ENCODE assay signal across 21 mouse cellular contexts in the genomic region with DNA sequence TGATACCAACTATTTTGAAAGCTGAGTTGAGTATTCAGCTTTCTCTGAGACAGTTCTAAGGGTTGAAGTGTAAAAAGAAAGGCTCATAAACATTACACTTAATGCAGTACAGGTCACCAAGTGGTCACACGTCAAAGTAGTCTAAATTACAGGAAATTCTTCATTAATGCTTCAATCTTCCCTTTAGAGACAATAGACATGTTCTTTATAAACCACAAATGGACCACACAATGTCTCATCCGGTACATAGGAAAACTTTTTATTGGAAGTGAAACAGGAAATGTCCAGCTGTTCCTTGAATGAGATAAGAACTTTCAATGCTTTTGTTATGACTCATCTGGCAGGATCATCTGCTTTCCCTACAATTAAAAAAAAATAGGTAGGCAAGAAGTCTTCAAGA.
DNase-seq lines count a peak whose midpoint lies in the region; ATAC-seq and TF ChIP-seq lines count a peak whose summit lies in the region.
"Had no signal": no experiment of that assay in that cellular context is flagged by ENCODE, and none has a peak within 500 bp of the region (broad histone marks: within the 10 kb centered on the region; RNA-seq: fewer than 3 reads in every experiment).

No protein-coding gene starts in this region.

- peak; percentile 47 for ATAC-seq in heart, postnatal 0 days (ENCODE audit: insufficient read depth, low read depth)
- peak; percentile 65; the same call in 1 of the 2 replicates for ATAC-seq in kidney, postnatal 0 days (replicated peaks; ENCODE audit: low FRiP score, low read depth)
- peak; percentile 81 for ATAC-seq in lung, postnatal 0 days
- ATAC-seq: activated CD4-positive, CD25-positive, alpha-beta regulatory T cell, adult 4 months; forebrain, embryonic 13.5 days; forebrain, postnatal 0 days; hindbrain, embryonic 16.5 days; Patski had no signal

- H3K4me3 ChIP-seq in heart, postnatal 0 days (ENCODE audit: low read depth, low read length) = no peak overlapping the region
- no peak overlapping the region for H3K4me3 ChIP-seq in kidney, postnatal 0 days (replicated peaks; ENCODE audit: low read depth, low read length)
- no peak overlapping the region for H3K4me3 ChIP-seq in lung, postnatal 0 days (ENCODE audit: low read depth, low read length)
- no peak overlapping the region for H3K4me3 ChIP-seq in myocyte
- H3K4me3 ChIP-seq: embryonic facial prominence, embryonic 13.5 days; forebrain, embryonic 13.5 days; heart, adult 2 months had no signal

- H3K9me3 ChIP-seq in heart, postnatal 0 days (replicated peaks; ENCODE audit: control insufficient read depth, low read length) = no peaks in the 10 kb centered on the region
- no peaks in the 10 kb centered on the region for H3K9me3 ChIP-seq in kidney, postnatal 0 days (replicated peaks; ENCODE audit: low read length)
- H3K9me3 ChIP-seq in lung, postnatal 0 days (ENCODE audit: low read length) = no peaks in the 10 kb centered on the region
- H3K9me3 ChIP-seq: embryonic facial prominence, embryonic 13.5 days; forebrain, embryonic 13.5 days had no signal

- no peaks in the 10 kb centered on the region for H3K36me3 ChIP-seq in heart, postnatal 0 days (replicated peaks; ENCODE audit: control insufficient read depth, insufficient read depth, low read length)
- no peaks in the 10 kb centered on the region for H3K36me3 ChIP-seq in kidney, postnatal 0 days (ENCODE audit: insufficient read depth, low read length)
- H3K36me3 ChIP-seq in lung, postnatal 0 days (ENCODE audit: insufficient read depth, low read length) = no peaks in the 10 kb centered on the region
- H3K36me3 ChIP-seq in myocyte (ENCODE audit: control insufficient read depth, insufficient read depth) = no peaks in the 10 kb centered on the region
- H3K36me3 ChIP-seq: embryonic facial prominence, embryonic 13.5 days had no signal

- no peaks in the 10 kb centered on the region for H3K79me2 ChIP-seq in myocyte (ENCODE audit: control insufficient read depth, insufficient read depth)

- TF ChIP-seq POLR2A in myocyte (IDR thresholded peaks at IDR 0.05; ENCODE audit: insufficient read length, low read depth) = no peak

- H3ac ChIP-seq in myocyte (ENCODE audit: control insufficient read depth, insufficient read length) = no peak overlapping the region

- H3K27ac ChIP-seq in heart, postnatal 0 days (ENCODE audit: low read depth) = no peak overlapping the region
- H3K27ac ChIP-seq in kidney, postnatal 0 days = no peak overlapping the region
- no peak overlapping the region for H3K27ac ChIP-seq in lung, postnatal 0 days (ENCODE audit: low read length)
- H3K27ac ChIP-seq: embryonic facial prominence, embryonic 13.5 days; forebrain, embryonic 13.5 days; heart, adult 2 months had no signal

- H3K9ac ChIP-seq in heart, postnatal 0 days (replicated peaks; ENCODE audit: low read depth, low read length) = no peak overlapping the region
- no peak overlapping the region for H3K9ac ChIP-seq in kidney, postnatal 0 days (ENCODE audit: low read depth, low read length)
- H3K9ac ChIP-seq in lung, postnatal 0 days (replicated peaks; ENCODE audit: low read depth) = no peak overlapping the region
- H3K9ac ChIP-seq: embryonic facial prominence, embryonic 13.5 days; forebrain, embryonic 13.5 days; forebrain, postnatal 0 days had no signal

- WGBS in heart, postnatal 0 days = 54% methylated on average over 2 of the region's 2 CpGs
- WGBS in kidney, postnatal 0 days = 45% methylated on average over 2 of the region's 2 CpGs
- WGBS in lung, postnatal 0 days = 44% methylated on average over 2 of the region's 2 CpGs

- no peak overlapping the region for H3K4me2 ChIP-seq in heart, postnatal 0 days (ENCODE audit: low read depth, low read length)
- no peak overlapping the region for H3K4me2 ChIP-seq in kidney, postnatal 0 days (ENCODE audit: low read length)
- no peak overlapping the region for H3K4me2 ChIP-seq in lung, postnatal 0 days (replicated peaks; ENCODE audit: low read depth, low read length)
- H3K4me2 ChIP-seq in myocyte (ENCODE audit: low read depth) = peak overlapping the region; percentile 25
- H3K4me2 ChIP-seq: embryonic facial prominence, embryonic 13.5 days; forebrain, embryonic 13.5 days had no signal

- H3K4me1 ChIP-seq in heart, postnatal 0 days (ENCODE audit: control insufficient read depth, insufficient read depth) = no peaks in the 10 kb centered on the region
- H3K4me1 ChIP-seq in kidney, postnatal 0 days (replicated peaks; ENCODE audit: insufficient read depth, low read length) = no peaks in the 10 kb centered on the region
- H3K4me1 ChIP-seq in lung, postnatal 0 days (ENCODE audit: insufficient read depth, low read depth, low read length) = no peaks in the 10 kb centered on the region
- H3K4me1 ChIP-seq: embryonic facial prominence, embryonic 13.5 days; forebrain, embryonic 13.5 days had no signal

- TF ChIP-seq EP300 in heart, postnatal 0 days (IDR thresholded peaks at IDR 0.05; ENCODE audit: low read depth) = peak; percentile 80
- TF ChIP-seq EP300 in lung, postnatal 0 days (IDR thresholded peaks at IDR 0.05) = peak; percentile 98

- TF ChIP-seq CTCF in heart, postnatal 0 days (IDR thresholded peaks at IDR 0.05; ENCODE audit: low read depth) = no peak
- TF ChIP-seq CTCF in kidney, postnatal 0 days (IDR thresholded peaks at IDR 0.05; ENCODE audit: low read depth) = no peak
- TF ChIP-seq CTCF in lung, postnatal 0 days (IDR thresholded peaks at IDR 0.05) = no peak

- no peaks in the 10 kb centered on the region for H3K27me3 ChIP-seq in heart, postnatal 0 days (ENCODE audit: control insufficient read depth, insufficient read depth, low read length)
- no peaks in the 10 kb centered on the region for H3K27me3 ChIP-seq in kidney, postnatal 0 days (ENCODE audit: insufficient read depth, low read length)
- no peaks in the 10 kb centered on the region for H3K27me3 ChIP-seq in lung, postnatal 0 days (replicated peaks; ENCODE audit: insufficient read depth, low read length)
- H3K27me3 ChIP-seq in myocyte (ENCODE audit: control insufficient read depth, insufficient read depth, insufficient read length) = no peaks in the 10 kb centered on the region
- H3K27me3 ChIP-seq: embryonic facial prominence, embryonic 13.5 days; forebrain, embryonic 13.5 days; Patski had no signal

- peak; percentile 32 for DNase-seq in heart, postnatal 0 days (ENCODE audit: low spot score)
- DNase-seq in heart, postnatal 10 days = no peak
- DNase-seq in kidney, postnatal 0 days (ENCODE audit: low spot score) = peak; percentile 85
- DNase-seq in kidney, postnatal 14 days = no peak
- DNase-seq in lung, postnatal 0 days (ENCODE audit: low spot score) = peak; percentile 55
- DNase-seq in lung, postnatal 25 days (ENCODE audit: low spot score) = no peak
- DNase-seq in urinary bladder, postnatal 36 days (ENCODE audit: low spot score in 2 of 2) = no peak
- DNase-seq: adrenal gland, postnatal 14 days; B cell, adult 2 months; cerebellum, adult 11-12 months; cerebellum, adult 9-10 months; cerebellum, postnatal 25 days; forebrain, postnatal 0 days; gastrocnemius, postnatal 14 days; heart, adult 2 months had no signal

- intact Hi-C loops in heart, postnatal 10 days (cut with DNase I) = no loop called here

TF ChIP-seq in myocyte, 11 proteins besides CTCF, POLR2A, EP300 and RAD21:
- no peak for TF ChIP-seq REST (IDR thresholded peaks at IDR 0.05; ENCODE audit: insufficient read depth, insufficient read length)
- no peak for TF ChIP-seq MAX (IDR thresholded peaks at IDR 0.05; ENCODE audit: low read depth)
- TF ChIP-seq CEBPB (IDR thresholded peaks at IDR 0.05; ENCODE audit: insufficient read depth, poor library complexity, severe bottlenecking) = no peak
- TF ChIP-seq SRF (IDR thresholded peaks at IDR 0.05; ENCODE audit: control insufficient read depth, insufficient read length, low read depth) = no peak
- TF ChIP-seq TCF3 (IDR thresholded peaks at IDR 0.05; ENCODE audit: insufficient read length, low read depth) = no peak
- peak in 1 of 3 experiments; percentile 9 for TF ChIP-seq MYOD1 (IDR thresholded peaks at IDR 0.05; ENCODE audit: control insufficient read depth in 1 of 3, insufficient read length in 2 of 3, low read depth in 2 of 3)
TF ChIP-seq in myocyte: peak in this region for 1.

Comparison
In these comparisons a context has a peak if more than half of its experiments do, and no peak if none do; other contexts are left out.
1. DNase-seq: peak in heart, postnatal 0 days (single experiment), kidney, postnatal 0 days (single experiment) and lung, postnatal 0 days (single experiment); none in heart, postnatal 10 days (0 of 2), kidney, postnatal 14 days (single experiment), lung, postnatal 25 days (single experiment) and urinary bladder, postnatal 36 days (0 of 2).
2. Peak in every context shown above with its lines, with median percentiles within 50 percentile points of each other: ATAC-seq.